Mouse (Mus musculus): ENCODE data around the gene Fut9. TPM values are rescaled to one million over a fixed set of nuclear protein-coding genes. Genes with fewer than 3 reads are reported as not detected.

Fut9 gene
- polyA plus RNA-seq, 1 experiment from 2014 or later = 0.77 TPM

- Histone ChIP-seq H3K36me3 (ENCODE audit: control insufficient read depth, insufficient read depth, low read length) (no peaks in the 10 kb centered on the region), H3K9ac (ENCODE audit: low read depth, low read length) (no peak overlapping the region), H3K27me3 (replicated peaks; ENCODE audit: control insufficient read depth, insufficient read depth, low read length) (no peaks in the 10 kb centered on the region), H3K4me1 (ENCODE audit: control insufficient read depth, insufficient read depth, low read length) (no peaks in the 10 kb centered on the region), H3K9me3 (ENCODE audit: control insufficient read depth, low read length) (no peaks in the 10 kb centered on the region), H3K4me2 (ENCODE audit: low read depth, low read length) (no peak overlapping the region), H3K4me3 (ENCODE audit: low read depth, low read length) (no peak overlapping the region), H3K27ac (replicated peaks; ENCODE audit: low read depth, low read length) (no peak overlapping the region)
- DNase-seq (ENCODE audit: low spot score) (no peak), ATAC-seq (ENCODE audit: low read depth) (no peak)
- WGBS = 84% methylated on average over 3 of the region's 3 CpGs
Measured at GRCm38 (mm10) chr4:25684976-25685375, 115.1 kb downstream of the Fut9 start.

- DNase-seq (ENCODE audit: low spot score) (no peak), ATAC-seq (ENCODE audit: low read depth) (no peak)
- H3K4me1 ChIP-seq (ENCODE audit: control insufficient read depth, insufficient read depth, low read length) = no peaks in the 10 kb centered on the region
- no peak overlapping the region for H3K9ac ChIP-seq (ENCODE audit: low read depth, low read length)
- no peak overlapping the region for H3K4me2 ChIP-seq (ENCODE audit: low read depth, low read length)
- no peaks in the 10 kb centered on the region for H3K27me3 ChIP-seq (replicated peaks; ENCODE audit: control insufficient read depth, insufficient read depth, low read length)
- no peak overlapping the region for H3K27ac ChIP-seq (replicated peaks; ENCODE audit: low read depth, low read length)
- H3K36me3 ChIP-seq (ENCODE audit: control insufficient read depth, insufficient read depth, low read length) = no peaks in the 10 kb centered on the region
- no peaks in the 10 kb centered on the region for H3K9me3 ChIP-seq (ENCODE audit: control insufficient read depth, low read length)
- no peak overlapping the region for H3K4me3 ChIP-seq (ENCODE audit: low read depth, low read length)
- WGBS = 86% methylated on average over 1 of the region's 1 CpGs
Measured at GRCm38 (mm10) chr4:25664196-25664595, 135.8 kb downstream of the Fut9 start.

GRCm38 (mm10) chr4:25661204-25661727 lies 138.8 kb downstream of the Fut9 start:
- WGBS = 75% methylated on average over 3 of the region's 3 CpGs
- DNase-seq (ENCODE audit: low spot score) = no peak
- Histone ChIP-seq H3K36me3 (ENCODE audit: control insufficient read depth, insufficient read depth, low read length) (no peaks in the 10 kb centered on the region), H3K4me1 (ENCODE audit: control insufficient read depth, insufficient read depth, low read length) (no peaks in the 10 kb centered on the region), H3K4me3 (ENCODE audit: low read depth, low read length) (no peak overlapping the region), H3K9me3 (ENCODE audit: control insufficient read depth, low read length) (no peaks in the 10 kb centered on the region), H3K27me3 (replicated peaks; ENCODE audit: control insufficient read depth, insufficient read depth, low read length) (no peaks in the 10 kb centered on the region), H3K9ac (ENCODE audit: low read depth, low read length) (no peak overlapping the region), H3K27ac (replicated peaks; ENCODE audit: low read depth, low read length) (no peak overlapping the region), H3K4me2 (ENCODE audit: low read depth, low read length) (no peak overlapping the region)
- no peak for ATAC-seq (ENCODE audit: low read depth)

GRCm38 (mm10) chr4:25658792-25659191 lies 141.3 kb downstream of the Fut9 start:
- Histone ChIP-seq H3K4me3 (ENCODE audit: low read depth, low read length) (no peak overlapping the region), H3K4me1 (ENCODE audit: control insufficient read depth, insufficient read depth, low read length) (no peaks in the 10 kb centered on the region), H3K27ac (replicated peaks; ENCODE audit: low read depth, low read length) (no peak overlapping the region), H3K9me3 (ENCODE audit: control insufficient read depth, low read length) (no peaks in the 10 kb centered on the region), H3K9ac (ENCODE audit: low read depth, low read length) (no peak overlapping the region), H3K4me2 (ENCODE audit: low read depth, low read length) (no peak overlapping the region), H3K27me3 (replicated peaks; ENCODE audit: control insufficient read depth, insufficient read depth, low read length) (no peaks in the 10 kb centered on the region), H3K36me3 (ENCODE audit: control insufficient read depth, insufficient read depth, low read length) (no peaks in the 10 kb centered on the region)
- 66% methylated on average over 3 of the region's 3 CpGs for WGBS
- DNase-seq (ENCODE audit: low spot score) (no peak), ATAC-seq (ENCODE audit: low read depth) (no peak)

GRCm38 (mm10) chr4:25651902-25652301 lies 148.1 kb downstream of the Fut9 start:
- WGBS = 64% methylated on average over 3 of the region's 3 CpGs
- Histone ChIP-seq H3K9me3 (ENCODE audit: control insufficient read depth, low read length) (no peaks in the 10 kb centered on the region), H3K4me3 (ENCODE audit: low read depth, low read length) (no peak overlapping the region), H3K27ac (replicated peaks; ENCODE audit: low read depth, low read length) (no peak overlapping the region), H3K27me3 (replicated peaks; ENCODE audit: control insufficient read depth, insufficient read depth, low read length) (no peaks in the 10 kb centered on the region), H3K9ac (ENCODE audit: low read depth, low read length) (no peak overlapping the region), H3K4me1 (ENCODE audit: control insufficient read depth, insufficient read depth, low read length) (no peaks in the 10 kb centered on the region), H3K36me3 (ENCODE audit: control insufficient read depth, insufficient read depth, low read length) (no peaks in the 10 kb centered on the region), H3K4me2 (ENCODE audit: low read depth, low read length) (no peak overlapping the region)
- DNase-seq (ENCODE audit: low spot score) = no peak
- ATAC-seq (ENCODE audit: low read depth) = no peak

- Histone ChIP-seq H3K27me3 (replicated peaks; ENCODE audit: control insufficient read depth, insufficient read depth, low read length) (no peaks in the 10 kb centered on the region), H3K4me2 (ENCODE audit: low read depth, low read length) (no peak overlapping the region), H3K27ac (replicated peaks; ENCODE audit: low read depth, low read length) (no peak overlapping the region), H3K4me1 (ENCODE audit: control insufficient read depth, insufficient read depth, low read length) (no peaks in the 10 kb centered on the region), H3K36me3 (ENCODE audit: control insufficient read depth, insufficient read depth, low read length) (no peaks in the 10 kb centered on the region), H3K4me3 (ENCODE audit: low read depth, low read length) (no peak overlapping the region), H3K9ac (ENCODE audit: low read depth, low read length) (no peak overlapping the region), H3K9me3 (ENCODE audit: control insufficient read depth, low read length) (no peaks in the 10 kb centered on the region)
- DNase-seq (ENCODE audit: low spot score) (no peak), ATAC-seq (ENCODE audit: low read depth) (no peak)
- 94% methylated on average over 2 of the region's 2 CpGs for WGBS
Measured at GRCm38 (mm10) chr4:25648107-25648506, 151.9 kb downstream of the Fut9 start.

GRCm38 (mm10) chr4:25647593-25647992 lies 152.5 kb downstream of the Fut9 start:
- no peaks in the 10 kb centered on the region for H3K4me1 ChIP-seq (ENCODE audit: control insufficient read depth, insufficient read depth, low read length)
- no peak overlapping the region for H3K9ac ChIP-seq (ENCODE audit: low read depth, low read length)
- H3K4me2 ChIP-seq (ENCODE audit: low read depth, low read length) = no peak overlapping the region
- no peak overlapping the region for H3K27ac ChIP-seq (replicated peaks; ENCODE audit: low read depth, low read length)
- no peaks in the 10 kb centered on the region for H3K9me3 ChIP-seq (ENCODE audit: control insufficient read depth, low read length)
- no peaks in the 10 kb centered on the region for H3K27me3 ChIP-seq (replicated peaks; ENCODE audit: control insufficient read depth, insufficient read depth, low read length)
- no peaks in the 10 kb centered on the region for H3K36me3 ChIP-seq (ENCODE audit: control insufficient read depth, insufficient read depth, low read length)
- no peak overlapping the region for H3K4me3 ChIP-seq (ENCODE audit: low read depth, low read length)
- WGBS = 79% methylated on average over 1 of the region's 1 CpGs
- no peak for DNase-seq (ENCODE audit: low spot score)
- ATAC-seq (ENCODE audit: low read depth) = no peak

GRCm38 (mm10) chr4:25645580-25645979 lies 154.5 kb downstream of the Fut9 start:
- WGBS = 85% methylated on average over 2 of the region's 2 CpGs
- DNase-seq (ENCODE audit: low spot score) (no peak), ATAC-seq (ENCODE audit: low read depth) (no peak)
- H3K27ac ChIP-seq (replicated peaks; ENCODE audit: low read depth, low read length) = no peak overlapping the region
- H3K9me3 ChIP-seq (ENCODE audit: control insufficient read depth, low read length) = no peaks in the 10 kb centered on the region
- H3K9ac ChIP-seq (ENCODE audit: low read depth, low read length) = no peak overlapping the region
- H3K4me1 ChIP-seq (ENCODE audit: control insufficient read depth, insufficient read depth, low read length) = no peaks in the 10 kb centered on the region
- no peaks in the 10 kb centered on the region for H3K36me3 ChIP-seq (ENCODE audit: control insufficient read depth, insufficient read depth, low read length)
- no peaks in the 10 kb centered on the region for H3K27me3 ChIP-seq (replicated peaks; ENCODE audit: control insufficient read depth, insufficient read depth, low read length)
- H3K4me2 ChIP-seq (ENCODE audit: low read depth, low read length) = no peak overlapping the region
- no peak overlapping the region for H3K4me3 ChIP-seq (ENCODE audit: low read depth, low read length)

- ATAC-seq (ENCODE audit: low read depth) = no peak
- DNase-seq (ENCODE audit: low spot score) = no peak
- H3K4me3 ChIP-seq (ENCODE audit: low read depth, low read length) = no peak overlapping the region
- no peak overlapping the region for H3K4me2 ChIP-seq (ENCODE audit: low read depth, low read length)
- 85% methylated on average over 4 of the region's 4 CpGs for WGBS
- no peak overlapping the region for H3K27ac ChIP-seq (replicated peaks; ENCODE audit: low read depth, low read length)
- no peaks in the 10 kb centered on the region for H3K4me1 ChIP-seq (ENCODE audit: control insufficient read depth, insufficient read depth, low read length)
- H3K27me3 ChIP-seq (replicated peaks; ENCODE audit: control insufficient read depth, insufficient read depth, low read length) = no peaks in the 10 kb centered on the region
- H3K36me3 ChIP-seq (ENCODE audit: control insufficient read depth, insufficient read depth, low read length) = no peaks in the 10 kb centered on the region
- H3K9me3 ChIP-seq (ENCODE audit: control insufficient read depth, low read length) = no peaks in the 10 kb centered on the region
- H3K9ac ChIP-seq (ENCODE audit: low read depth, low read length) = no peak overlapping the region
Measured at GRCm38 (mm10) chr4:25641993-25642392, 158.1 kb downstream of the Fut9 start.
